Mouse (Mus musculus) Patski (cell line): ENCODE measurements around the gene Nufip1. TPM values are rescaled to one million over a fixed set of nuclear protein-coding genes. Genes with fewer than 3 reads are reported as not detected.

Experiments
- ATAC-seq: fragments of 100-300 bp; one replicate; pipeline ENCODE4 v1.8.0; 2021
- CTCF ChIA-PET: fragments of 350-600 bp; sonication (Branson Sonifier 250); formaldehyde crosslinking; loops from one replicate; lab custom pipeline; 2022; ENCODE audit warnings: inconsistent platforms; lab: Charles Lee
- POLR2A ChIA-PET: fragments of 350-600 bp; sonication (Branson Sonifier 250); formaldehyde crosslinking; loops from one replicate; lab custom pipeline; 2022; ENCODE audit warnings: antibody characterized with exemption, inconsistent platforms; lab: Charles Lee
- DNase-seq: peaks from one replicate; pipeline ENCODE4 v3.0.0-alpha.2; 2011; ENCODE audit warnings: low read depth, low spot score
- H3K27me3 ChIP-seq: fragments of 371-371 bp; one replicate; pipeline ENCODE4 v1.5.1; 2021
- CTCF ChIP-seq: fragments of 100-300 bp; IDR thresholded peaks from one replicate; pipeline ENCODE4 v1.5.1; 2021
- in situ Hi-C: fragments of 300-500 bp; cut with MboI; formaldehyde crosslinking; loops from 3 replicates; pipeline ENCODE4 v1.11.1; 2018; ENCODE audit warnings: low pct_unique_long_range_greater_than_20kb, mixed read lengths
- polyA plus RNA-seq: library from polyadenylated mRNA; unstranded; gene quantifications from one replicate; pipeline ENCODE4 v1.2.3, GENCODE M21; 2021

Gene Nufip1
- polyA plus RNA-seq, 1 experiment from 2014 or later, result 9.6 TPM

GRCm38 (mm10) chr14:76174328-76174727, 63.6 kb downstream of the Nufip1 start:
- in situ Hi-C loops, result no loop called here
- DNase-seq, result no peak
- no peak for TF ChIP-seq CTCF
- ATAC-seq, result no peak
- H3K27me3 ChIP-seq, result no peaks in the 10 kb centered on the region
- ChIA-PET POLR2A (no interaction called here), CTCF (no interaction called here)

- ATAC-seq (no peak), DNase-seq (no peak)
- in situ Hi-C loops, result no loop called here
- POLR2A ChIA-PET, result no interaction called here
- CTCF ChIA-PET, result no interaction called here
- H3K27me3 ChIP-seq, result no peaks in the 10 kb centered on the region
- TF ChIP-seq CTCF, result no peak
Observed at GRCm38 (mm10) chr14:76175808-76176207, 65.1 kb downstream of the Nufip1 start.

GRCm38 (mm10) chr14:76177230-76177629, 66.5 kb downstream of the Nufip1 start:
- in situ Hi-C loops, result no loop called here
- POLR2A ChIA-PET, result no interaction called here
- TF ChIP-seq CTCF, result no peak
- H3K27me3 ChIP-seq, result no peaks in the 10 kb centered on the region
- CTCF ChIA-PET, result interaction anchor here (0.9 to 1.4 kb wide), 3 partner anchors 9 to 21 kb away, joined by 3 to 4 read pairs (median 3); no protein-coding TSS in a partner anchor
- no peak for DNase-seq
- no peak for ATAC-seq

- in situ Hi-C loops, result no loop called here
- H3K27me3 ChIP-seq, result no peaks in the 10 kb centered on the region
Observed at GRCm38 (mm10) chr14:76178447-76178846, 67.8 kb downstream of the Nufip1 start.

GRCm38 (mm10) chr14:76179343-76179742, 68.7 kb downstream of the Nufip1 start:
- DNase-seq (no peak), ATAC-seq (no peak)
- ChIA-PET CTCF (no interaction called here), POLR2A (no interaction called here)
- in situ Hi-C loops, result no loop called here
- TF ChIP-seq CTCF, result no peak
- H3K27me3 ChIP-seq, result no peaks in the 10 kb centered on the region

More at GRCm38 (mm10) chr14:76178447-76178846, 67.8 kb downstream of the Nufip1 start:
- DNase-seq, result no peak
- CTCF ChIA-PET, result interaction anchor here (1.4 kb wide), 1 partner anchor 8 kb away, joined by 3 read pairs; no protein-coding TSS in a partner anchor
- TF ChIP-seq CTCF, result no peak
- no peak for ATAC-seq
- POLR2A ChIA-PET, result no interaction called here

- ChIA-PET POLR2A (no interaction called here), CTCF (no interaction called here)
- ATAC-seq, result no peak
- no peak for TF ChIP-seq CTCF
- no peak for DNase-seq
- in situ Hi-C loops, result no loop called here
- H3K27me3 ChIP-seq, result no peaks in the 10 kb centered on the region
Observed at GRCm38 (mm10) chr14:76185358-76185757, 74.7 kb downstream of the Nufip1 start.

- in situ Hi-C loops, result no loop called here
- no peaks in the 10 kb centered on the region for H3K27me3 ChIP-seq
- POLR2A ChIA-PET, result interaction anchor here (1.2 kb wide), 1 partner anchor 8 kb away, joined by 3 read pairs; no protein-coding TSS in a partner anchor
- TF ChIP-seq CTCF, result no peak
- DNase-seq (no peak), ATAC-seq (no peak)
- CTCF ChIA-PET, result interaction anchor here (1.2 kb wide), 1 partner anchor 8 kb away, joined by 3 read pairs; no protein-coding TSS in a partner anchor
Observed at GRCm38 (mm10) chr14:76186299-76186698, 75.6 kb downstream of the Nufip1 start.

Other genes starting within 250 kb of the Nufip1 start
- gene Kctd4, start 155.9 kb upstream of the Nufip1 start, polyA plus RNA-seq, result not detected
- 31.2 TPM for gene Gtf2f2, start 100.0 kb upstream of the Nufip1 start, polyA plus RNA-seq
- 18.9 TPM for gene Gpalpp1, start 131 bp upstream of the Nufip1 start, polyA plus RNA-seq